Mouse (Mus musculus): Measurements from ENCODE around the gene Rpl24. TPM values are rescaled to one million over a fixed set of nuclear protein-coding genes. Genes with fewer than 3 reads are reported as not detected.

Rpl24 gene
- polyA plus RNA-seq, 1 experiment from 2014 or later = 771 TPM

Other genes starting within 250 kb of the Rpl24 start
- 3.8 and 4.3 TPM in 2 replicates for gene Nfkbiz, start 127.4 kb upstream of the Rpl24 start, polyA plus RNA-seq (2015; fragmentation: Nextera tagmentation; extraction: Ambion mirVana)
- gene Nxpe3, start 71.0 kb upstream of the Rpl24 start, polyA plus RNA-seq (2015; fragmentation: Nextera tagmentation; extraction: Ambion mirVana) = 1.6 and 1.9 TPM in 2 replicates
- 13.0 and 13.7 TPM in 2 replicates for gene Cep97, start 31.4 kb upstream of the Rpl24 start, polyA plus RNA-seq (2015; fragmentation: Nextera tagmentation; extraction: Ambion mirVana)
- gene Zbtb11, start 7.6 kb downstream of the Rpl24 start, polyA plus RNA-seq (2015; fragmentation: Nextera tagmentation; extraction: Ambion mirVana) = 19.5 and 19.9 TPM in 2 replicates
- gene Pcnp, start 63.5 kb downstream of the Rpl24 start, polyA plus RNA-seq (2015; fragmentation: Nextera tagmentation; extraction: Ambion mirVana) = 216 and 240 TPM in 2 replicates
- 28.8 and 28.9 TPM in 2 replicates for gene Trmt10c, start 71.5 kb downstream of the Rpl24 start, polyA plus RNA-seq (2015; fragmentation: Nextera tagmentation; extraction: Ambion mirVana)
- 28.8 and 33.2 TPM in 2 replicates for gene Senp7, start 82.1 kb downstream of the Rpl24 start, polyA plus RNA-seq (2015; fragmentation: Nextera tagmentation; extraction: Ambion mirVana)
- gene Impg2, start 238.0 kb downstream of the Rpl24 start, polyA plus RNA-seq (2015; fragmentation: Nextera tagmentation; extraction: Ambion mirVana) = 0.04 and 0.10 TPM in 2 replicates

Data from kidney, embryonic 15.5 days (tissue).